Mouse (Mus musculus) gastrocnemius, postnatal 14 days (tissue): ENCODE data around the gene Psrc1. TPM values are rescaled to one million over a fixed set of nuclear protein-coding genes. Genes with fewer than 3 reads are reported as not detected.
A peak's percentile ranks its signal among the peaks of the same experiment; 100 is the strongest.

Experiments used
- DNase-seq: peaks from one replicate; pipeline ENCODE4 v3.0.0; 2021; ENCODE audit warnings: mixed read lengths
- intact Hi-C: fragments of 180-260 bp; cut with DNase I; formaldehyde crosslinking; loops from one replicate; pipeline ENCODE4 v1.15.1; 2025; ENCODE audit warnings: low total_unique reads
- total RNA-seq, 2 experiments: library from RNA; stranded (reverse); gene quantifications; 2 replicates each; pipeline ENCODE4 v1.2.3; 2021

Psrc1 gene
- total RNA-seq, 2 experiments from 2014 or later = 0.53 to 1.1 TPM

DNA sequence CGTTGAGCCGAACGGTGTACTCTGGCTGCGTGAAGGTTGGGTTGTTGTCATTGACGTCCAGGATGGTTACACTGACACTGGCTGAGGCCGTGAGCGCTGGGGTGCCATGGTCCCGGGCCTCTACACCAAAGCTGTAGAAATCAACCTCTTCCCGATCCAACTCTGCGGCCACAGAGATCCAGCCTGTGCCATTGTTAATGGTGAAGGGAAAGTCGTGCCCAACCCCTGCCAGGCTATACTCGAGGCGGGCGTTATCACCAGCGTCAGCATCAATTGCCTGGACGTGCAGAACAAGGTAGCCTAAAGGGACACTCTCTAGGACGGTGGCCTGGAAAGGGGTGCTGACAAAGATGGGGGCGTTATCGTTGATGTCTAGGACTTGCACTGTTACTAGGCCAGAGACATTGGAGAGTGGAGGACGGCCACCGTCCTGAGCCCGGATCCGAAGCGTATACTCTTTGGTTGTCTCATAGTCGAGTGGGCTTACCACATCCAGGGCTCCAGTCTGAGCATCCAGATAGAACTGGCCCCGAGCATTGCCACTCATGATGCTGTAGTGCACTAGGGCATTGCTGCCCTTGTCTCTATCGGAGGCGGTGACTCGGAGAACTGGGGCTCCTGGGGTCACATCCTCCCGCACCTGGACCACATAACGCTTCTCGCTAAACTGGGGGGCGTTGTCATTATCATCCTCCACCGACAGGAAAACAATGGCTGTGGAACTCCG lies 30.2 kb downstream of the Psrc1 start:
- intact Hi-C loops = no loop called here
- peak; percentile 3 for DNase-seq

DNA sequence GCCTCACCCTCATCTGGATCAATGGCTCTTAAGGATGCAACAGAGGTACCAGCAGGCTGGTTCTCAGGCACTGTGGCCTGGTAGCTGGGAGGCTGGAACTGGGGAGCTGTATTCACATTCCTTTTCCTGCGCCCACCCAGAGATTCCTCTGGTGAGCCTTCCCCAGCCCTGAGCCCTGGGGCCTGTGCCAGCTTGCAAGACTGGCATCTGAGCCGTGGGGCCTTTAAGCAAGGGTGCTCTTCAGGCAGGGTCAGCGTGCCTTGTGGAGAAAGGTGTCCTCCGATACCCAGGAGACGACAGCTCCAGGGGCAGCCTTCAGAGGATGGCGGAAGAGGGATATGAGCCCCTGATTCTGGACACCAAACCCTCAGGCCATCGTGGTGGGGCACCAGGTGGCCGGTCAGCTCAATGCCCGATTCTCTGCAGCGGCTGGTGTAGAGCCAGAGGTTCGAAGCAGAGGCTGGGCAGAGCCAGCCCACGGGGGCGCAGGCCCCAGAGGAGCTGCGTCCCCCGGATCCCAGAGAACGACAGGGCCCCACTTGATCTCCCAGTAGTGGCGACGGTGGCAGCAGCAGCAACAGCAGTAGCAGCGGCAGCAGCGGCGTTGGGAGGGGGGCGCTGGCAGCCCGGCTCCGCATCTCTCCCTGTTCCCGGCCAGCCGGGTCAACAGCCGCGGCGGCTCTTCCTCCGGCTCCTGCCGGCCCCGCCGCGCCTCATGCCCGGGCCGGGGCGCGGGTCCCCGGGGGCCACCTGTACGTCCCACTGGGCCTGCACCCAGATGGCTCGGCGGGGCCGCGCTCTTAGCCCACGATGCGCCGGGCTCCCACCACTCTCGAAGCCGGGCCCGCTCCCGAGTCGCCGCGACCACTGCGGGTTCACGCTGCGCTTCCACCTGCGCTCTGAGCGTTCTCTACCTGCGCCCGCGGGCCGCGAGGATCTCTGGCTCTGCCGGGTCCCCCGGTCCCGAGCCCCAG lies 31.5 kb downstream of the Psrc1 start, which contains the start of gene Celsr2:
Gene Celsr2 (minus strand): TSS at position 696 of the 974 bp plus-strand sequence.
- intact Hi-C loops = no loop called here
- no peak for DNase-seq

DNA sequence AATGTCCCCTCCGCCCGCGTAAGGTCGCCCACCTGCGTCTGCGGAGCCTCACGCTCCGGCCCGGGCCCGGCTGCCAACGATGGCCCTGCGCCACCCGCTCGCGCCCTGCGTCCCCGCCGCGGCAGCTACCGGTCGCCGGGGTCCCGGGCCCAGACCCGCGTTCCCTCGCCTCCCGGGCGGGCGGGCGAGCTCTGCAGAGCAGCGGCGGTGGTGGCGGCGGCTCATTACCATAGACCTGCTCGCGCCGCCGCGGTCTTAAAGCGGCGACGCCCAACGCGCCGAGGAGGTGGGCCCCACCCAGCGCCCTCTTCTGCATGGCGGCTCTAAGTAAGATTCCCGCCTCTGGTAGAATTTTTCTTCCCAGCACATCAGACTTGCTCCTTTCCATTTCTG lies 32.2 kb downstream of the Psrc1 start:
- peak; percentile 73 for DNase-seq
- intact Hi-C loops = no loop called here

GRCm38 (mm10) chr3:108423006-108423405 lies 39.4 kb downstream of the Psrc1 start:
- intact Hi-C loops = no loop called here
- no peak for DNase-seq

- DNase-seq = no peak
- intact Hi-C loops = no loop called here
Observed at GRCm38 (mm10) chr3:108423844-108424801, 40.5 kb downstream of the Psrc1 start.

- no peak for DNase-seq
- intact Hi-C loops = no loop called here
Observed at GRCm38 (mm10) chr3:108424944-108425623, 41.4 kb downstream of the Psrc1 start.

- DNase-seq = no peak
- intact Hi-C loops = no loop called here
Observed at GRCm38 (mm10) chr3:108425624-108426018, 42.0 kb downstream of the Psrc1 start.

DNA sequence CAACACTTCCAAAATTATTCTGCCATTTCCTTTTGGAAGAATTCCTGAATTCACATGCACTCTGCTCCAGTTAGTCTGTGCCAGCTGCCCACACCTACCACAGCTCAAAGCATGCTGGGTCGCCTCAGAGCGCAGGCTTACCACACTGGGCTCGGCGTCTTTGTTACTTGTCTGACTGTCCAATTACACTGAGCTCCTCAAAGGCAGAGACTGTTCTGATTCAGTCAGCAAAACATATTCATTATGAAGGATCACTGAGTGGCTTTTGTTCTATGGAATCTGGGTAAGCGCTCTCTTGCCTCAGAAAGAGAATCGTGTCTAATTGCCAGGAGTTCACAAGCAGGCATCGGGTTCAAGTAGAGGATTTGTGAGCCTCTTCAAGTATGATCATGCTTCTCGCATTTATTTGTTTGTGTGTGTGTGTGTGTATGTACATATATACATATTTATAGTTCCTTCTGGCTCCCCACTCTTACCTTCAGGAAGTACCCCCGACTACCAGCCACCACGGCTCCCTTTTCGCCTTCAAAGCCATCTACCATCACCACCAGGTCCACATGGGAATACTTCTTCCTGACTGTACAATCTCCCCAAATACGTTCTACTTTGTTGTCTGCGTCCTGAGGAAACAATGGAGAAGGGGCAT lies 49.0 kb downstream of the Psrc1 start:
- no peak for DNase-seq
- intact Hi-C loops = no loop called here

DNA sequence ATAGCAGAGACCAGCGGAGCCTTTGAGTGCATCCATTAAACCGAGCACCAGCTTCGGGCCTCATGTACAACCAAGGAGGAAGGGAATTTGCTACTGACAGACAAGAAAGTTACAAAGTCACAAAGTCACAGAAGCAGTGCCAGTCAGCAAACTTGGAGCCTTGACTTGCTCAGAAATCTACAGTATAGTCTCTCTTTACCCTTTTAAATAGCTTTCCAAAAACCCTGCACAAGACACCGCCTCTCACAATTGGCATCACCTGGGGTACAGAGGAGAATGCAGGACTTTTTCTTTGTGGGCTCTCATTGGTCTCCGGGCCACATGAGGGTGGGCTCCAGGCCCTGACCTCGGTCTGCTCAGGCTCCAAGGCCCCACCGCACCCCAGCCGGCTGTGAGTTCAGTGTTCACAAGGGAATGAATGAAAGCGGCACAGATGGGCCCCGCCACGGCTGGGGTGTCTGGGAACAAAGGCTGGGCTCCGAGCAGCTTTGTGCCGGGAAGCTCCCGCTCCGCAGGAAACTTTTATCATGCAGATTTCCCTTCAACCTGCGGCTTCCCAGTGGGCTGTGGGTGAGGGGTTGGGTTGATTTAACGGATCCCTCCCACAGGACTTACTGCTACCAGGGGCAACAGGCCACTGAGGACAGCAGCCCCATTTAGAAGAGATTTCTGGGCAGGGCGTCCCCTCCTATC lies 49.7 kb downstream of the Psrc1 start:
- intact Hi-C loops = no loop called here
- DNase-seq = no peak

DNA sequence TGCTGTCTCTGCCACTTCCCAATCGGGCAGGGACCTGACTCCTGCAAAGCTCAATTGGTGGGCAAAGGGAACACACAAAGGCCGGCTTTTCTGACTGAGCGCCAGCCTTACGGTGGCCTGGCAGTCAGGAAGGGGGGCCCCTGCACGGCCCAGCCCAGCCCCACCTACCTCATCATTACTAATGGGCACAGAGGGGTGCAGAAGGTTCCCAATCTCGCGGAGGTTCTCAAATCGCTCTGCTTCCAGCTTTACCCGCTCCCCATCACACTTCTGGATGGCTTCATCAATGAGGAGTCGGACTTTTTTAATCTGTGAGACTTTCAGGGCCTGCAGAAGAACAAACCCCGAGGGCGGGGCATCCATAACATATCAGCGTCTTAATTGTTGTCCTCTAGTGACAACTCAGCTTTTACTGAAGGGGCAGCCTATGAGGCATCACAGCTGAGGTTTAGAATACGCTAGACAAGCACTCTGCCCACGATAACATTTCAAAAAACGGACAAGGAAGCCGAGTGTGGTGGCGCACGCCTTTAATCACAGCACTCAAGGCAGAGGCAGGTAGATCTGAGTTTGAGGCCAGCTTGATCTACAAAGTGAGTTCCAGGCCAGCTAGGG lies 50.3 kb downstream of the Psrc1 start:
- intact Hi-C loops = no loop called here
- no peak for DNase-seq

DNA sequence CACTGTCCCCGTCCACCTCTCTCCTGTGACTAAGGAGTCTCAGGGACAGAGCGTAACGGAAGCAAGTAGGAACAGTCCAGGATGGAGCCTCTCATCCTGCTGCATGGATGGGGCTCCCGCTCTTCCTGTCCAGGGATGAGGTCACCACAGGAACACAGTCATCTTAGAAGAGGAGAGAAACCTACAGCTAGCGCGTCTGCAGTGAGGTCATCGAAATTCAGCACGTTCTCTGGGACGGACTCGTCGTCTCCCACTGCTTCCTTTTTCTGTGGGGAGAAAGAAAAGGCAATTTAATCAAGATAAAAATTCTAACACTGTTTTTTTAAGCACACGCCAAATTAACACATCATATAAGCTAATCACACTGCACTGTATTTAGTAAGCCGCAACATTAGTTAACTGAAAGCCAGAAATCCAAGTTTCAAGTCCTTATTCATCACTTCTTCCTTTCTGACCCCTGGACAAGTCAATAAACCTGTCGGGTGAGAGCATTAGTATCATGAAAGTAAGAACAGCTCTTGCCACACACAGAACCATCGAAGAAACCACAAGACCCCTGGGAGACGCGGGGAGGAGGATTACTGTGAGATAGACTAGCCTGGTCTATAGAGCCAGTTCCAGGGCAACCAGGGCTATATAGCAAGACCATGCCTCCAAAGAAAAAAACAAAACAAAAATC lies 52.2 kb downstream of the Psrc1 start:
- DNase-seq = no peak
- intact Hi-C loops = no loop called here

GRCm38 (mm10) chr3:108436380-108436714 lies 52.7 kb downstream of the Psrc1 start:
- intact Hi-C loops = no loop called here
- no peak for DNase-seq

Other genes starting within 250 kb of the Psrc1 start
- 10 to 100 TPM; 17.7 to 22.6 TPM for gene Gnai3, start 237.7 kb upstream of the Psrc1 start, total RNA-seq
- under 1 TPM in 1 of 2 experiments, not detected in 1; 0.18 TPM for gene Gpr61, start 229.0 kb upstream of the Psrc1 start, total RNA-seq
- gene Amigo1, start 197.5 kb upstream of the Psrc1 start, total RNA-seq = 10 to 100 TPM; 23.9 to 31.1 TPM
- 1 to 10 TPM; 2.3 to 2.9 TPM for gene Cyb561d1, start 182.6 kb upstream of the Psrc1 start, total RNA-seq
- 1 to 10 TPM; 7.3 to 7.6 TPM for gene Atxn7l2, start 172.9 kb upstream of the Psrc1 start, total RNA-seq
- 1,000 to 10,000 TPM in 1 of 2 experiments, 100 to 1,000 TPM in 1; 987 to 1,055 TPM for gene Sypl2, start 157.2 kb upstream of the Psrc1 start, total RNA-seq
- 10 to 100 TPM; 64.2 to 66.3 TPM for gene Psma5, start 126.9 kb upstream of the Psrc1 start, total RNA-seq
- 10 to 100 TPM; 44.5 to 44.6 TPM for gene Sort1, start 99.8 kb upstream of the Psrc1 start, total RNA-seq
- under 1 TPM; 0.27 to 0.35 TPM for gene Mybphl, start 18.9 kb upstream of the Psrc1 start, total RNA-seq
- gene Celsr2, start 31.7 kb downstream of the Psrc1 start, total RNA-seq = 1 to 10 TPM; 3.1 TPM
- 100 to 1,000 TPM; 115 to 120 TPM for gene Sars, start 61.4 kb downstream of the Psrc1 start, total RNA-seq
- gene 1700013F07Rik, start 150.3 kb downstream of the Psrc1 start, total RNA-seq = not detected
- gene 5330417C22Rik, start 152.7 kb downstream of the Psrc1 start, total RNA-seq = under 1 TPM in 1 of 2 experiments, not detected in 1; 0.07 TPM
- gene Tmem167b, start 178.6 kb downstream of the Psrc1 start, total RNA-seq = 10 to 100 TPM; 17.7 to 19.7 TPM
- gene Taf13, start 187.9 kb downstream of the Psrc1 start, total RNA-seq = 10 to 100 TPM; 16.8 to 20.1 TPM
- 1 to 10 TPM; 3.3 to 5.8 TPM for gene Wdr47, start 207.4 kb downstream of the Psrc1 start, total RNA-seq